Mouse (Mus musculus): ENCODE data around the gene Me1.

Me1 gene

GRCm38 (mm10) chr9:86708921-86709320, 13.2 kb upstream of the Me1 start:
- in situ Hi-C loops (cut with MboI, MseI): no loop called here

- in situ Hi-C loops (cut with MboI, MseI): no loop called here
Measured at GRCm38 (mm10) chr9:86707431-86707830, 11.7 kb upstream of the Me1 start.

GRCm38 (mm10) chr9:86701844-86702243, 6.1 kb upstream of the Me1 start:
- in situ Hi-C loops (cut with MboI, MseI): no loop called here

GRCm38 (mm10) chr9:86701264-86701663, 5.5 kb upstream of the Me1 start:
- in situ Hi-C loops (cut with MboI, MseI): no loop called here

GRCm38 (mm10) chr9:86695199-86695817, 445 bp downstream of the Me1 start:
- in situ Hi-C loops (cut with MboI, MseI): no loop called here

- in situ Hi-C loops (cut with MboI, MseI): no loop called here
Measured at GRCm38 (mm10) chr9:86694644-86695043, 1.1 kb downstream of the Me1 start.

GRCm38 (mm10) chr9:86693935-86694334, 1.8 kb downstream of the Me1 start:
- in situ Hi-C loops (cut with MboI, MseI): no loop called here

- in situ Hi-C loops (cut with MboI, MseI): no loop called here
Measured at GRCm38 (mm10) chr9:86692676-86693075, 3.1 kb downstream of the Me1 start.

- in situ Hi-C loops (cut with MboI, MseI): no loop called here
Measured at GRCm38 (mm10) chr9:86692251-86692650, 3.5 kb downstream of the Me1 start.

GRCm38 (mm10) chr9:86691101-86691500, 4.7 kb downstream of the Me1 start:
- in situ Hi-C loops (cut with MboI, MseI): no loop called here

GRCm38 (mm10) chr9:86683713-86684209, 12.0 kb downstream of the Me1 start:
- in situ Hi-C loops (cut with MboI, MseI): no loop called here

GRCm38 (mm10) chr9:86682844-86683243, 12.9 kb downstream of the Me1 start:
- in situ Hi-C loops (cut with MboI, MseI): no loop called here

GRCm38 (mm10) chr9:86682278-86682677, 13.5 kb downstream of the Me1 start:
- in situ Hi-C loops (cut with MboI, MseI): no loop called here

- in situ Hi-C loops (cut with MboI, MseI): no loop called here
Measured at GRCm38 (mm10) chr9:86680431-86680830, 15.3 kb downstream of the Me1 start.

GRCm38 (mm10) chr9:86679843-86680417, 15.8 kb downstream of the Me1 start:
- in situ Hi-C loops (cut with MboI, MseI): no loop called here

- in situ Hi-C loops (cut with MboI, MseI): no loop called here
Measured at GRCm38 (mm10) chr9:86676246-86676645, 19.5 kb downstream of the Me1 start.

GRCm38 (mm10) chr9:86675426-86675825, 20.3 kb downstream of the Me1 start:
- in situ Hi-C loops (cut with MboI, MseI): no loop called here

- in situ Hi-C loops (cut with MboI, MseI): no loop called here
Measured at GRCm38 (mm10) chr9:86672907-86673472, 22.8 kb downstream of the Me1 start.

GRCm38 (mm10) chr9:86668590-86669252, 27.0 kb downstream of the Me1 start:
- in situ Hi-C loops (cut with MboI, MseI): no loop called here

GRCm38 (mm10) chr9:86667138-86667750, 28.5 kb downstream of the Me1 start:
- in situ Hi-C loops (cut with MboI, MseI): no loop called here

- in situ Hi-C loops (cut with MboI, MseI): no loop called here
Measured at GRCm38 (mm10) chr9:86661679-86662078, 34.1 kb downstream of the Me1 start.

GRCm38 (mm10) chr9:86661266-86661665, 34.5 kb downstream of the Me1 start:
- in situ Hi-C loops (cut with MboI, MseI): no loop called here
